Mouse (Mus musculus) liver, embryonic 14.5 days (tissue): ENCODE results near the gene Sh3d19.

Experiments used
- CTCF ChIP-seq: IDR thresholded peaks from 2 replicates; pipeline ENCODE4 v1.5.1; 2016; ENCODE audit warnings: antibody characterized with exemption, low read depth, control low read depth
- EP300 ChIP-seq: IDR thresholded peaks from 2 replicates; pipeline ENCODE4 v1.6.1; 2016; ENCODE audit warnings: antibody characterized with exemption, low read depth

- no peak for TF ChIP-seq CTCF
- no peak for TF ChIP-seq EP300
Measured at GRCm38 (mm10) chr3:86056678-86057077, 85.8 kb downstream of the Sh3d19 start.
